Mouse (Mus musculus): ENCODE measurements around the gene Nlrp4e. TPM values are rescaled to one million over a fixed set of nuclear protein-coding genes. Genes with fewer than 3 reads are reported as not detected.

The Nlrp4e gene
- 0.14 and 0.26 TPM in 2 replicates for polyA plus RNA-seq (2012; rRNA removed)

DNA sequence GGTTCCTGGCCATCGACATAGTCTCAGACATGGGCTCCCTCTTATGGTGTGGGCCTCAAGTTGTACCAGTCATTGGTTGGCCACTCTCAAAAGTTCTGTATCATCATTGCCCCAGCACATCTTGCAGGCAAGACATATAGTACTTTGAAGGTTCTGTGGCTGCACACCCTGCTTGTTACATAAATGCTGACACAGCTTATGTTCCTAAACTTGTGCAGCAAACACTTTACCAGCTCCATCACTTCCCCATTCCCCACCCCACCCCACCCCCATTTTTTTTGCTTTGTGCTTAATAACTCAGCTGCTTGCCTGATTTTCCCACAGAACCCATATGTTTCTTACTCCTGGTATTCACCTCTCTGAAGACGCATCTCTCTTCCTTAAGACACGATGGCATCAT, at the start of gene Nlrp4e:
Gene Nlrp4e, plus strand, starts transcription at position 301 of the 400 bp plus-strand sequence.

DNA sequence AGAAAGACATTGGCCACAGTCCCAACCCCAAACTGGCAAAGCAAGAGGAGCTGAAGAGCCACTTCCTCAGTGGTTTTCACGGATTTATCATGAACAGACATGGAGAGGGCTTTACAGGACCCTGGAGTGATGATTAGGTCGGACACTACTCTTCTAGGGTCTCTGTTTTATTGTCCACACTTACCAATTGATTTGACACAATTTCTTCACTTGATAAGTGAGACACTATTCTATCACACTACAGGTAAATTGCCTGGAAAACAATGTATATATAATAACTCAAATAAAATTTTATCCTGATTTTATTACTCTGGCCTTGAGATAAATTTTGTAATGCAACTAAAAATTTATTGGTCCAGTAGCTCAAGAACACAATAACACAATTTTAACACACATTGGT, 49.4 kb upstream of the Nlrp4e start, which contains the start of gene Vmn1r166:
Gene Vmn1r166, minus strand, starts transcription at position 101 of the 400 bp plus-strand sequence.

DNA sequence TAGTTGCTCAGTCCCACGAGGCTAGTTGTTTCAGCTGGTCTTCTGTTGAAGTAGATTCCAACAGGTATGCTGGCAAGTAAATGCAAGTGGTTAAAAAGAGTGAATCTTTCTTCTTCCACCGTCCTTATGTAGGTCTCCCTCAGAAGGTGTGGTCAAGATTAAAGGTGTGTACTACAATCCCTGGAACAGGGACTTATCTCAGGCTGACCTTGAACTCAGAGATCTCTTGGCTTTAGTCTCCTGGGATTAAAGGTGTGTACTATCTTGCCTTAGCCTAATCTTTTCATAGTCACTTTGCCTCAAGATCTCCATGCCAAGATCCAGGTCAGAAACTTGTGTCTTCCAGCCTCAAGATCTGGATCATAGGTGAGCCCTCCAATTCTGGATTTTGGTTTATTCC, 22.2 kb upstream of the Nlrp4e start, which contains the start of gene Gm6902:
Gene Gm6902, minus strand, starts transcription at position 101 of the 400 bp plus-strand sequence.

DNA sequence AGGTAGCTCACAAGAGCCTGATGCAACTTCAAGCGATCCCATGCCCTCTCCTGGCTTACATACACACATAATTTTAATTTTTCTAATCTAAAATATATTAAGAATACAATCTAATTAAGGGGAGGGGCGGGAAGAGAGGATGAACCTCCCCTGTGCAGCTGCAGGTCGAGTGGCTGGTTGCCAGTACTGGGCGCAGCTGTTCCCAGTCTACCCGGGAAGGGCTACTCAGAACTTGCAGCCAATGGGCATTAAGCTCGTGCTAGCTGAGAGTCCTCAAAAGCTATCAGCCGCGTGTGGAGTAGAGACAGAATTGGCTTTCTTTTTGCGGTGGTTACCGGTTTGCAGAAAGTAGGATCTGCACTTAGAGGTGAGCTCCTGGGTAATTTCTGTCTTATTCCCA, 84.6 kb downstream of the Nlrp4e start, which contains the start of gene Nlrp5:
Gene Nlrp5, plus strand, starts transcription at position 301 of the 400 bp plus-strand sequence.

Other genes with a start within 250 kb of the Nlrp4e start
- gene Vmn1r163, start 245.7 kb upstream of the Nlrp4e start, polyA plus RNA-seq (2012; rRNA removed) = not detected in 2 replicates
- gene Gm8720, start 233.7 kb upstream of the Nlrp4e start, polyA plus RNA-seq (2012; rRNA removed) = not detected in 2 replicates
- not detected in 2 replicates for gene Gm10662, start 156.7 kb upstream of the Nlrp4e start, polyA plus RNA-seq (2012; rRNA removed)
- gene Vmn1r165, start 83.9 kb upstream of the Nlrp4e start, polyA plus RNA-seq (2012; rRNA removed) = not detected in 2 replicates
- not detected in 2 replicates for gene Vmn1r166, start 49.5 kb upstream of the Nlrp4e start, polyA plus RNA-seq (2012; rRNA removed)
- not detected in 2 replicates for gene Gm6902, start 22.3 kb upstream of the Nlrp4e start, polyA plus RNA-seq (2012; rRNA removed)
- 10.5 and 14.6 TPM in 2 replicates for gene Nlrp5, start 84.7 kb downstream of the Nlrp4e start, polyA plus RNA-seq (2012; rRNA removed)
- not detected in 2 replicates for gene Vmn1r167, start 206.0 kb downstream of the Nlrp4e start, polyA plus RNA-seq (2012; rRNA removed)
- gene Vmn1r168, start 238.5 kb downstream of the Nlrp4e start, polyA plus RNA-seq (2012; rRNA removed) = not detected in 2 replicates